Mouse (Mus musculus) lung, adult 18-20 months (tissue): ENCODE data around the gene Slc5a3.

Source experiments
- DNase-seq, 2 experiments: peaks; one replicate each; pipeline ENCODE4 v3.0.0; 2022; ENCODE audit warnings: mixed read lengths in 2 of 2

The Slc5a3 gene

DNA sequence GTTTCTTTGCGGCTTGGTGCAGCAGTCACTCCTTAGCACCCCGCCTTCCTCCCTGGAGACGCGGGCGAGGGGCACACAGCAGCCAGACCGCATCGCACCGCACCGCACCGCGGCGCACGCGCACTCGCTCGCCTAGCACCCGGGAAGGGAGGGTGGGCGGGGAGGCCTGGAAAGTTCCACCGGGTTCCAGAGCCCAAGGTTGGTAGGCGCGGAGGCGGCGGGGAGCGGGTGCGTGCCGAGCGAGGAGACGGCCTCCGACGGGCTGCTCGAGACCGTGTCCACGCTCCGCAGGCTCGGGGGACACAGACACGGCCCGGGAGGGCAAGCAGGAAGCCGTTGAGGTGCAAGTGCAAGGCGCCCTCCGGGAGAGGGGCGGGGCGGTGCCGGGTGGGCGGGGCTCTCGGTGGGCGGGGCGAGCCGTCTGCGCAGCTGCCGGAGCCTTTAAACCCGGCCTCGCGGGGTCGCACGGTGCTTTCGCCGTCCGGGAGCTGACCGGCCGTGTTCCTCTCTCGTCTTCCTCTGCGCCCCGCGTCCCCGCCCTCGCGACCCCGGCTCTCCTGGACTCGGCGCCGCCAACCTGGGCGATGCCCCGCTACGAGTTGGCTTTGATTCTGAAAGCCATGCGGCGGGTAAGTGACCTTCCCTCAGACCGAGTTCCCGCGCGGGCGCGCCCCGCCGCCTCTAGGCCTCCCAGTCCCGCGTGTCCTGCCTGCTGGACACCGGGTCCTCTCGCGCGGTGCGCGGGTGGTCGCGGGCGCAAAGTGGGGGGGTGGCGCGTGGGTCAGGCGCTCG lies at the start of gene Slc5a3, which contains the start of the genes Mrps6 and Gm49711:
Gene Slc5a3 (plus strand): TSS at position 471 of the 792 bp plus-strand sequence.
Gene Mrps6 (plus strand): TSS at position 419 of the 792 bp plus-strand sequence.
Gene Gm49711 (plus strand): TSS at position 465 of the 792 bp plus-strand sequence.
- peak; percentile 80 to 82 for DNase-seq

DNA sequence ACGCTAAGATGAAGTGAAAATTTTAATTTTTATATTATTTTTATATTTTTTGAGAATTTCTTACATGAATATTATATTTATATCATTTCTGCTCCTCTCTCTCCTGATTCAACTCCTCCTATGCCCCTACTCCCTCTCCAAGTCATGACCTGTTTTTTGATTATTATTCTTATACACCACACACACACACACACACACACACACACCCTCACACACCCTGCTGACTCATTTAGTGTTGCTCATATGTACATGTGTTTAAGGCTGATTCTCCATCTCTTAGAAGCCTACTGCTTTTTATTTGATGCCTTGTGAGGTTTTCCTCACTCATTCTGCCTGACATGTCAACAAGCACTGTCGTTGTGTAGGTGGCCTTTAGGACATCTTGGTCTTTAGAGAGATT lies 48.5 kb upstream of the Slc5a3 start:
- no peak for DNase-seq

DNA sequence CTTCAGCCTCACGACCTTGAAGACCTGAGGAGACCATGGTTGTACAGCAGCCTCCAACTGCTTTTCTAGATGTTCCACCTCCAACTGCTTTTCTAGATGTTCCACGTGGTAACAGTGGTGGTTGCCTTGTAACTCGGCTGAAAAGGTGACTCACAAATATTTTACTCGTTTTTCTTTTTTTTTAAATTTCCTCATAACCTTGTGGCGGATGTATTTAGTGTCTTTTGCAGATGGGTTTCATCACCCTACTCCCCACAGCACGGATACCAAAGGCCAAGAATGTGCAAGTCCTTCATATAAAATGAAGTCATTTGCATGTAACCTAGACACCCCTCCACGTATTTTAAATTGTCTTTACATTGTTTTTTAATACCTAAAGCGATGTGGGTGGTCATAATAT lies 41.3 kb upstream of the Slc5a3 start:
- DNase-seq = no peak

DNA sequence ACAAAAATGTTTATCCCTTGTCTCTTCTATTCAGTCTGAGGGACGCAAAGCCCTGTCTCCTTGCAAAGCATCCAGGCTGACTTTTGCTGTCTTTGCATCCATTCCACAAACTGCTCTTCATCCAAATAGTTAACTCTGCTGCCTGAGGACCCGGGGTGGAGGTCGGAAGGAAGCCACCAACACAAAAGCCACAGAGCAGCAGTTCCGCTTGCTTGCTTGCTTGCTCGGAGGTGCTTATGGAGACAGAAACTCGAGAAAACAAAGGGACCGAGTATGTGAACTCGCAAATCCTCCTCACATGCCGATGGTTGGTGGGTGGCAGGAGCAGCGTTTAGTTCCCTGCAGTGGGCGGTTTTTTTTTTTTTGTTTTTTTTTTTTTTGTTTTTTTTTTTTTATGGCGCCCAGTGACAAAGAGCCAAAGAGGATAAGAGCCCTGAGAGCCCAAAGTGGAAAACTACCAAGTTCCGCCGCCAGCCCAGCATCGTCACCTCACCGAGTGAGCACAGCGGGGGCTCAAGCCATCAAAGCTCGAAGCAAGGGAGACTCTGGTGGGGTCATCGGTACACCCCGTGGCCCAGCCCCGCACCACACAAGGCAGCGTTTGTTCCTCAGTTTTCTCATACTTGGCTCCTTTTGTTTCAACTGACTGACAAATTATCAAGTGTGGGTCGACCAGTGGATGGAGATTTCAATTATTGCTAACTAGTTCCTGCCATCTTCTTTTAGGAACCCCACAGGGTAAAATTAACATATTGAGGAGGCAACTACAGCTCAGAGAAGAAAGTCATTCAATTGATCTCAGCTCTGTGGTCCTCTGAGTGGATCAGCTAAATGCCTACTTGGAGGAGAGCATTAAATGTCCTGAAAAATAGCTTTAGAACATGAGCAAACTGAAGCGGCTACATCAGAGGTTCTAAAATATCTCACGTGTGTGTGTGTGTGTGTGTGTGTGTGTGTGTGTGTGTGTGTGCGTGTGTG lies 38.7 kb upstream of the Slc5a3 start:
- peak in 1 of 2 experiments; percentile 24 for DNase-seq

DNA sequence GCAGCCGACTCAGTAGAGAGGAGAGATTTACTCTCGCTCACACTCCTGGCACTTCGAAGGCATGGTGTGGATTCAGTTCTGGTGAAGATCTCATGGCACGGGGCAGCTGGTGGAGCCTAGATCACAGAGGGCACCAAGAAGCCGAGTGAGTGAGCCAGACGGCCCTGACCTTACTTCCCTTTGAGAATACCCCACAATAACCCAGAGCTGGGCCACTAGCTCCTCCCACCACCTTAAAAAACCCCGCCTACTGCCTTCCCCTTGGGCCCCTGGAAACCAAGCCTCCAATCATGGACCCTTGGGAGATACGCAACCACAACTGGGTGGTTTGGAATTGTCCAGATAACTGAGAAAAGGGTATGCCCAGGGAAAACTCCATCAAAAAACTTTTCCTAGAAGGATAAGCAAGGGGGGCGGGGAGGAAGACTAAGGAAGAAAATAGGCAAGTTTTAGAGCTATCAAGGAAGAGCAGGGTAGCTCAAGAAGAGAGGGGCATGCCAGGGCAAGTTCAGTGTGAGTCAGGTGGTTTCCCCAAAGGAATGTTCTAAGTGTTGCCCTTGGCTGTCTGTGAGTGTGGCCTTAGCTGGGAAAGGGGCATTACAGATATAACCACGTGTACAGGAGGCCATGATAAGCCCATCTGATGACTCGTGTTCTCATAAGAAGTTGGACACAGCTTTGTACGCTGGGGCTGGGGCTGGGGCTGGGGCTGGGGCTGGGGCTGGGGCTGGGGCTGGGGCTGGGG lies 36.3 kb upstream of the Slc5a3 start:
- DNase-seq = no peak

DNA sequence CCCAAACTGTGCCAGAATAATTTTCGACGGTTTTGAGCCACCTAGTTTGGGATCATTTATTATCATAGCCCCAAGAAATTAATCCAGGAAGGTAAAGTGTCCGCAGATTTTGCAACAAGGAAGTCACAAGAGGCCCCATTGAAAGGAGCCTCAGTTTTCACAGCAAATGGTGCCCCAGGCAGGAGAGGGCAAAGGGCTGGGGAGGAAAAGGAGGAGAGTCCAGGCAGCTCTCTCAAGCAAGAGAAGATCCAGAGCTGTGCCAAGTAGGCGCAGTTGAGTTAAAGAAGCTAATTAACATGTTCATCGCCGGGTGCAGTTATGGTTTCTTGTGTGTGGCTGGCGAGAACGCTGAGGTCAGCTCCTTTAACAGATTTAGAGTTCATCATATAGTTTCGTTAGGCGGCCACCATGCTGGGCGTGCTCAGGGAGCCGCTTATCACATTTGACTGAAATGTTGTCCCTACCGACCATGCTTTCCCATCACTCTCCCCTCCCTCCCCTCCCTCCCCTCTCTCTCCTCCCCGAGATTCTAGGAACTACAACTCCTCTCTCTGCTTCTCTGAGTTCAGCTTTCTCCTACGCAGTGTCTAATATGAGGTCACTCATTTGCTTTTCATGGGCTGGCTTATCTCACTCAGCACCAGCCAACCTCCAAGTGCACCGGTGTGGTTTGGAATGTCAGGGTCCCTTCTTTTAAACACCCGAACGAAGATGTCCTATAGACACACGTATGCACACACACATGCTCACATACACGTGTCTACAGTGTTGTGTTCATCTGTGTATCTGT lies 35.4 kb upstream of the Slc5a3 start:
- no peak for DNase-seq

DNA sequence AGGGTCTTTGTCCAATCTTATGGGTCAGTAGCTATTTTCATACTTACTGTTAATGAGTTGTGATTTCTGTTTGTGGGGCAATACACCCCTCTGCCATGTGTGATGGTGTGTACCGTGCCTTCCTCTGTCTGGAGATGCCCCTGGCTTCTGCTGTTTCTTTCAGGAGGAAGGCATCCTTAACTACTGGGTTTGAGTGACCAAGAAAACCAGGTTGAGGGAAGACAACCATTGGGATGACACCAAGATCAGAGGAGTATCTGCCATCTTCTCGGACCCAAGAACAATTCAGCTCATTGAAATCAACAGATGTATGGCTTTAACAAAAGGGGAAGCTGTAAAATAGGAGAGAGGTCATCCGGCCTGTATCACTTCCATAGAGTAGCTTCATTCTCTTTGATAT lies 24.8 kb upstream of the Slc5a3 start:
- DNase-seq = no peak

DNA sequence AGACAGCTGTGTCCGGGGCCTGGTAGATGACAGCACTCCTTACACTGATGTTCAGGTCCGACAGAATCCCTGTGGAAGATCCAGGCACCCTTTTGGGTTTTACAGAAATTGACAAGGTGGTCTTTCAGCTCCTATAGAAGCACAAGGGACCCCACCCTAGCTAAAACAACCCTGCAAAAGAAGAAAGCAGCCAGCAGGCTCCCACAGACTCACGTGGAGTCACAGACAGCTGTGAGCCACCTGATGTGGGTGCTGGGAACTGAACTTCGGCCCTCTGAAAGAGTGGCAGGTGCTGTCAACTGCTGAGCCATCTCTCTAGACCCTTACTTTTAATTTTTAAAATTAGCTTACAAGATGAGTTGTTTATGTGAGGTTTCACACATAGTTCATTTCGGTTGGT lies 23.4 kb upstream of the Slc5a3 start:
- DNase-seq = no peak

DNA sequence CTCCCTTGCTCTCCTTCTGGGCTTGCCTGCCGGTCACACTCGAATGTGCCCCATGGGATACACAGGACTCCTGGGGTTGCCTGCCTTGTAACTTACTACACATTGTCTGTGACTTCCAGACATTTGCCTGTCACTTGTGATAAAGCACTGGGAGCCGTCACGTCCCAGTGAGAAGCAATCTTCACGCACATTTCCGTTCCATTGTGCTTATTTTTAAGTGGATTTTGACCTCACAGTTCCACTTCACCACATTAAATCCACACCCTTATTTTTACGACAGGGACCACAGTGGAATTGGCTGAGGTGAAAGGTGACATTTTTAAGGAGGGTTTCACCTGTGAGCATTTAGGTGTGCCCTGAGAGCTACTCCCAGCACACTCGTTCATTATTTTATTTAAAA lies 21.4 kb upstream of the Slc5a3 start:
- DNase-seq = no peak

DNA sequence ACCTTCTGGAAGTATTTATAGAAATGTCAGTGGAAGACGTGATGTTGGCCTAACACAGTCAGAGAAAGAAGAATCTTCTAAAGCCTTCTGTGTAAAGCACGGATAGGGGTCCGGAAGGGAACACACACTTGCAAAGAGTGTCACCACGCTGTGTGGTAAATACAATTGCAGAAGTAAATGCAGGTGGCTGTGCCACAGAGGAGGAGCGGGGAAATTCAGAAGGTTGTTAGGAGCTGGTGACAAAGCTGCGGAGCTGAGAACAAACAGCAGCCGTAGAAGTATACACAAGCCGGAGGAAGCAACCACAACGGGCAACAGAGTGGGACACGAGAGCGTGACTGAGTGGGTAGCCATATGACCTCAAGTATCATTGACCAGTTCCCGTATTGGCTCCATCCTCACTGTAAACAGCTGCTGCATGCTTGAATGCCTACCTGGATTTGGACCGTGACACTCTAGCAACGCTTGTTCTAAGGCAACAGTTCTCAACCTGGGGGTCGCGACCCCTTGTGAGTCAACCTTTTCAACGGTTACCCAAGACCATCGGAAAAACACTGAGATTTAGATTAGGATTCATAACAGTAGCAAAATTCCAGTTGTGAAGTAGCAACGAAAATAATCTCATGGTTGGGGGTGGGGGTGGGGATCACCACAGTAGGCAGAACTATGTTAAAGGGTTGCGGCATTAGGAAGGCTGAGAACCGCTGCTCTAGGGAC lies 20.1 kb upstream of the Slc5a3 start:
- peak; percentile 11 to 26 for DNase-seq

DNA sequence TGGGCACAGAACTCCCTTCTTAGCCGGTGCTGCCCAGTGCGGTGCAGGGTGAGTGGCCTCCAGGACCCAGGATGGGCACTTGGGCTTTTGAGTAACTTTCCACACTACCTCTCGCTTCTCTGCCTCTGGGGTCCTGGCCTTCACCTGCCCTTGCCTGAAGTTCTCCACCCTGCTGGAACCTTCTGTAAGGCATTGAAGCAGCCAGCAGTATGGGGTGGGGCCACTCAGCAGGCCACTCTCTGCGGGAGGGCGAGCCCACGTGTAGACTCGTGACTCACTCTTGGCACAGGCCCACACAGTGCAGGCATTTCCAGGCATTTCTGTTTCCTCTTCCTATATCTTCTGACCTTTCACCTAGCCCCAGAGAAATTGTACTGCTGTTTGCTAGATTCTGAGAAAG lies 18.7 kb upstream of the Slc5a3 start:
- peak; percentile 35 to 37 for DNase-seq

DNA sequence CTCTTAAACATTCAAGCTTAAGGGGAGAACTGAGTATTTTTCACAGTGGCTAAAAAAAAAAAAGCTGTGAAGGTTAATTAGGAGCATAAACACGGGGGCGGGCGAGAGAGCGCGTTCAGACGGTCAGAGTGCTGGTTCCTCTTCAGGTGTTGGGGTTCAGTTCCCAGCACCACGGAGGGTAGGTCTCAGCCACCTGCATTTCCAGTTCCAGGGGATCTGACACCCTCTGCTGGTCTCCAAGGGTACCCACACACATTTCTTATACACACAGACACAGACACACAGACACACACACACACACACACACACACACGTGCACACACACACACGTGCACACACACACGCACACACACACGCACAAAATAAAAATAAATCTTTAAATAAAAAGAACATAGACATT lies 18.2 kb upstream of the Slc5a3 start:
- DNase-seq = no peak

DNA sequence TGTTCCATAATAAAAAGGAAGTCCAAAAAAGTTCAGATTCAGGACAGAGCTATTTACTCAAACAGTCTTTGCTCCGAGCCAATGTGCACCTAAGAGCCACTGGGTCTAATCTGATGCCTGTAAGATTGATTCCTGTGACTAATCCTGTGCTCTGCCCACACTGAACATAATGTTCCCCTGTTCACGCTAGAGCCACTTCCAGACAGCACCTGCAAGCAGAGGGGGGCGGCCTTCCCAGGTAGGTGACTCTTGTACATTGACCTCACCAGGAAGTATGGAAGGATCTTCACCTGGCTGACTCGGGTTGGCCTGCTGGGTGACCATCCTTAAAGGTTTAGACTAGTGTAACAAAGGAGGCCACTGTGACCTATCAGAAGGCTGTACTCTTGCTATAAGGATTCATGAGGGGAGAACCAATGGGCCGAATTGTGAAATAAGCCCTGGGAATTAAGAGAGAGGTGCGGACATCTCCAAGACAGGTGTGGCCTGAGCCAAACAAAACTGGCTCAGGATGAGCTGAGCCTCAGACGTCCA lies 6.3 kb upstream of the Slc5a3 start:
- DNase-seq = no peak

DNA sequence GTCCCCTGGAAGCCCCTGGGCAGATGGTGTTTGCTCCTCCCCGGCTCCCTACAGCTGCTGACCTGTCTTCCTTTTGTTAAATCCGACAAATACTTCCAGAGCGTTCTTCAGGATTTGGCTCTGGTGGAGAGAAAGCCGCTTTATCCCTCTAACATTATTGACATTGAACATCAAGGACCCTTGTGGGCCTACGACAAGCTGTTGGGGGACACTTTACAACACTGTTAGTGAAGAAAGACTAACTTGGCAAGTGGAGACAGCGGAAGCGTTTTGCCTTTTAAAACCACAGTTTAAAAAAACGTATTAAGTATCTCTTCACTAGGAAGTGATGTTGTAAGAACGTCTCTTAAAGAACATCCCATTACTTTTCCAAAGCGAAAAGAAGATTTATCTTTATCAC lies 5.6 kb upstream of the Slc5a3 start:
- peak; percentile 16 to 21 for DNase-seq

DNA sequence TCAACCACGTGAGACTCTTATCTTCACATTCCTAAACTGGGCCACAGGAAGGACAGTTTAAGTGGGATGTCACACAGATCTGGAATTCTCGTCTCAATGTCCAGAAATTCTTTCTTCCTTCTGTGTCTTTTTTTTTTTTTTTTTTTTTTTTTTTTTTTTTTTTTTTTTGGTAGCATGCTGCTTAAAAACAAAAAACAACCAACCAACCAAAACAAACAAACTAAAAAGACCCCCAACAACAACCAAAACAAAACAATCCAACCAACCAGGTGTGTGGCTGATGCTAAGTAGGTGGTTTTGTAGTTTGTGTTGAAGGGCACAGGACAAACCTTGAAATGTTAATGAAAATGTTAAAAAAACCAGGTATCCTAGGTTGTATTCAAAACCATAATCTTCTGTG lies 1.4 kb upstream of the Slc5a3 start:
- DNase-seq = no peak

DNA sequence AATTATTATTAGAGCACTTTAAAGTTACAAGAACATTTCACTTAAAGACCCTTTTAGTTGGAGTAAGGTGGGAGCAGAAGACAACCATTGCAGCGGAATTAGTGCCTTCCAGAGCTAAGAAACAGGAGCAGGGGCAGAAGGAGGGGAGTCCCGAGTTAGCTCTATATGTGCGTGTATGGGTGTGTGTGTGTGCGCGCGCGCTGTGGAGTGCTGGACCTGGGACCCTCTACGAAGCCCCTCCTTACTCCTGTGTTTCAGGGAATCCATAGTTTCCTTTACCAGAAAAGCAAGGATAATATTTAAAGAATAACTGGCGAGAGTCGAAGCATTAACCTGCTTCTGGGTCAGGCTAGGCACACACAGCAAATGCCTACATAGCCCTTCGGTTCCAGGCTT lies 668 bp upstream of the Slc5a3 start:
- no peak for DNase-seq

DNA sequence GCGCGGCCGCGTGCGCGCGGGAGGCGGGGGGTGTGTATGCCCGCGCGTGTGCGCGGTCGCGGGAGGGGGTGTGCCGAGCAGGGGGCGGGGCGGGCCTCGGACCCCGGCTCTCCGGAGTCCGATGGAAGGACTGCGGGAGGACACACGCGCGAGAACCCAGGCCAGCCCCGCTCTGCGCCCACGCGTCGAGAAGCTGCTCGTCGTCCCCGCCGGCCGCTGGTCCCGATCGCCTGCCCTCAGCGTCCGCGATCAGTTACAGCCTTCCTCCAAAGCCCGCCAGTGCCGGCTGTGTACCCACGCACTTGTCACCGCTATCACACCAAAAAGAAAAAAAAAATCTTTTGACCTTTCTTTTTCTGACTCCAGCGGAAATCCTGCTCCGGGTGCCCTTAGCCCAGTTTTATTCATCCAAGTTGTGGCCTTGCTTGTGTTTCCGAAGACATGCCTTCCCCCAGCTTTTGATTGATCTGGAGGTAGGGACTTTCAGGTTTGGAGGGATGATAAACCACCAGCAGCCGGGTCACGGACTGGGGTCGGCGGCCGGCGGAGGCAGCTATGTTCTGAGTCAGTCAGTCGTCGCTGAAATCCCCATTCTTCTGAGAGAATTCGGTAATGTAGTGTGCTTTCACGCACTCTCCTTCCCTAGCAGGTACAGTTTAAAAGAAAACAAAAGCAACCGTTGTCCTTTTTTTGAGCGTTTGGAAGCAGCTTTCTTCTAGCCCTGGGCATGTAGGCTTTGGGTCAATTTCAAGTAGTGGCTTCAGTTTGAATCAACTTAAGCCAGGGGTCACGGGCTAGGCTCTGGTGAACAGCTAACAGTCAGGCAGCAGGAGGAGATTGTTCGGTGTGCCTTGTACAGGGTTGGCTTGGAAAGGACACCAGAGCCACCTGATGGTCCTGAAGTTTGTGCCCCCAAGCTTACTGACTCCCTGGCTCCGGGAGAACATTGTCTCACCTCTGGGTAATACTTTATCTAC lies 810 bp downstream of the Slc5a3 start:
- DNase-seq = peak; percentile 5 to 11

DNA sequence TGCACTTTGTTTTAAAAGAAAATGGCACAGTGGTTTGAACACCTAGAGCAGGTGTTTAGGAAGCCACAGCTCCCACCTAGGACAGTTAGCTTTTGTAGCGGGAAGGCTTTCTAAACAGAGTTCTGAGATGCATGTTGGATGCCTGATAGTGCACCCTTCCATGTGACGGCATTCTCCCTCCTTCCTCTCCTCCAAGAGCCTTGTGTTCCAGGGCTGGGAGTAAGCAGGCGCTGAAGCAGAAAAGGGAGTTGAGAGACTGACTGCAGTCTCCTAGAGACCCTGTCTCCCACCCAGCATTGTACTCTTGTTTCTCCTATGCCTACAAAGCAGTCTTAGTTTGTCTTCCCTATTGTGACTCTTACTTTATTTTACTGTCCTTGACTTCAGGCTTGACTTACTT lies 2.1 kb downstream of the Slc5a3 start:
- DNase-seq = no peak

DNA sequence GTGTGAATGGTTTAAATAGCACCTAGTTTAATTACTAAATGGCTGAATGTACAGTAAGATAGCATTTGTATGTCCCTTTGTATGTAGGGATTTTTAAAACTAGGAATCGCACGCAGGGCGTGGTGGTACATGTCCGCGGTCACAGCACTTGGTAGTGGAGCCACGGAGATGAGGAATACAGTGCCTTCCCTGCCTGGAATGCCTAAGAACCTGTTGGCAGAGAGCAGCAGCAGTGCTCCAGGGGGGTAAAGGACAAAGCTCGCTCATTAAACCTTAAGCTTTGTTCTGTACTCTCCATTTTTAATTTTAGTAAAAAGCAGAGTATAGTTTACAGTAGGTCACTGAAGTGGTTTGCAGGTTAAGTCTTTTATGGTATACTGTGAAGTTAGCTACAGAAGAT lies 3.5 kb downstream of the Slc5a3 start:
- DNase-seq = no peak

DNA sequence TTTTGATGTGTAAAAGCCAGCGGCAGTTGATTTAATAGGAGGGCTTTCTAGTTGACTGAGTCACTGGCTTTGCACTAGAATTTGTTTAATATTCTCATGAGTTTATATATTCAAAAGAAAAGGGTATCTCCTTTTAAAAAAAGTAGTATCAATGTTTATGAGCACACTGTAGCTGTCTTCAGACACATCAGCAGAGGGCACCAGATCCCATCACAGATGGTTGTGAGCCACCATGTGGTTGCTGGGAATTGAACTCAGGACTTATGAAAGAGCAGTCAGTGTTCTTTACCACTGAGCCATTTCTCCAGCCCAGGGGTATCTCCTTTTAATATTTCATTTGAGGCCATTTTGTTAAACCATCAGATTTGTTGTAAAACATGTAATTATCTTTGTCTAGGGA lies 4.7 kb downstream of the Slc5a3 start:
- DNase-seq = no peak
